Mouse (Mus musculus): ENCODE results near the gene Lemd1. TPM values are rescaled to one million over a fixed set of nuclear protein-coding genes. Genes with fewer than 3 reads are reported as not detected.

Lemd1 gene
- polyA plus RNA-seq, 1 experiment: not detected

GRCm38 (mm10) chr1:132290921-132291675 lies 99.9 kb downstream of the Lemd1 start:
- Histone ChIP-seq H3K4me1 (ENCODE audit: control insufficient read depth, insufficient read depth, low read length) (peaks cover 24% of the 10 kb centered on the region), H3K27ac (ENCODE audit: insufficient read depth, low read depth, low read length) (no peak overlapping the region)
- DNase-seq: no peak

GRCm38 (mm10) chr1:132291706-132292105 lies 100.5 kb downstream of the Lemd1 start:
- Histone ChIP-seq H3K4me1 (ENCODE audit: control insufficient read depth, insufficient read depth, low read length) (peaks cover 24% of the 10 kb centered on the region), H3K27ac (ENCODE audit: insufficient read depth, low read depth, low read length) (no peak overlapping the region), H3K36me3 (ENCODE audit: control insufficient read depth, insufficient read depth, low read length) (no peaks in the 10 kb centered on the region), H3K27me3 (replicated peaks; ENCODE audit: control insufficient read depth, insufficient read depth, low read length) (no peaks in the 10 kb centered on the region), H3K4me3 (ENCODE audit: insufficient read depth, low read depth, low read length) (no peak overlapping the region)
- 69% methylated on average over 4 of the region's 4 CpGs for WGBS
- TF ChIP-seq POLR2A (IDR thresholded peaks at IDR 0.05; ENCODE audit: low read depth, low read length) (no peak), CTCF (conservative IDR thresholded peaks at IDR 0.05; ENCODE audit: insufficient read depth, insufficient read length, low read depth, low read length) (no peak)
- no peak for DNase-seq

More at GRCm38 (mm10) chr1:132290921-132291675, 99.9 kb downstream of the Lemd1 start:
- TF ChIP-seq POLR2A (IDR thresholded peaks at IDR 0.05; ENCODE audit: low read depth, low read length): no peak
- TF ChIP-seq CTCF (conservative IDR thresholded peaks at IDR 0.05; ENCODE audit: insufficient read depth, insufficient read length, low read depth, low read length): no peak
- WGBS: 63% methylated on average over 11 of the region's 11 CpGs
- Histone ChIP-seq H3K4me3 (ENCODE audit: insufficient read depth, low read depth, low read length) (no peak overlapping the region), H3K27me3 (replicated peaks; ENCODE audit: control insufficient read depth, insufficient read depth, low read length) (no peaks in the 10 kb centered on the region), H3K36me3 (ENCODE audit: control insufficient read depth, insufficient read depth, low read length) (no peaks in the 10 kb centered on the region)

GRCm38 (mm10) chr1:132292318-132293129 lies 101.3 kb downstream of the Lemd1 start:
- TF ChIP-seq CTCF (conservative IDR thresholded peaks at IDR 0.05; ENCODE audit: insufficient read depth, insufficient read length, low read depth, low read length) (peak; percentile 42; the same call in 1 of the 2 replicates), POLR2A (IDR thresholded peaks at IDR 0.05; ENCODE audit: low read depth, low read length) (no peak)
- H3K36me3 ChIP-seq (ENCODE audit: control insufficient read depth, insufficient read depth, low read length): no peaks in the 10 kb centered on the region
- no peak overlapping the region for H3K4me3 ChIP-seq (ENCODE audit: insufficient read depth, low read depth, low read length)
- H3K27me3 ChIP-seq (replicated peaks; ENCODE audit: control insufficient read depth, insufficient read depth, low read length): no peaks in the 10 kb centered on the region
- H3K4me1 ChIP-seq (ENCODE audit: control insufficient read depth, insufficient read depth, low read length): peaks cover 22% of the 10 kb centered on the region
- H3K27ac ChIP-seq (ENCODE audit: insufficient read depth, low read depth, low read length): peak overlapping the region; percentile 36; the same call in 1 of the 2 replicates
- DNase-seq: peak; percentile 49
- 40% methylated on average over 21 of the region's 21 CpGs for WGBS

- no peaks in the 10 kb centered on the region for H3K27me3 ChIP-seq (replicated peaks; ENCODE audit: control insufficient read depth, insufficient read depth, low read length)
- no peak overlapping the region for H3K4me3 ChIP-seq (ENCODE audit: insufficient read depth, low read depth, low read length)
- H3K4me1 ChIP-seq (ENCODE audit: control insufficient read depth, insufficient read depth, low read length): peaks cover 21% of the 10 kb centered on the region
- no peak overlapping the region for H3K27ac ChIP-seq (ENCODE audit: insufficient read depth, low read depth, low read length)
- WGBS: 88% methylated on average over 7 of the region's 7 CpGs
- no peak for DNase-seq
- TF ChIP-seq POLR2A (IDR thresholded peaks at IDR 0.05; ENCODE audit: low read depth, low read length) (no peak), CTCF (conservative IDR thresholded peaks at IDR 0.05; ENCODE audit: insufficient read depth, insufficient read length, low read depth, low read length) (no peak)
- no peaks in the 10 kb centered on the region for H3K36me3 ChIP-seq (ENCODE audit: control insufficient read depth, insufficient read depth, low read length)
These were observed 104.3 kb downstream of the Lemd1 start for GRCm38 (mm10) chr1:132295506-132295905.

GRCm38 (mm10) chr1:132296051-132296450 lies 104.8 kb downstream of the Lemd1 start:
- Histone ChIP-seq H3K36me3 (ENCODE audit: control insufficient read depth, insufficient read depth, low read length) (no peaks in the 10 kb centered on the region), H3K27ac (ENCODE audit: insufficient read depth, low read depth, low read length) (no peak overlapping the region), H3K4me3 (ENCODE audit: insufficient read depth, low read depth, low read length) (no peak overlapping the region), H3K4me1 (ENCODE audit: control insufficient read depth, insufficient read depth, low read length) (peaks cover 21% of the 10 kb centered on the region), H3K27me3 (replicated peaks; ENCODE audit: control insufficient read depth, insufficient read depth, low read length) (no peaks in the 10 kb centered on the region)
- no peak for TF ChIP-seq POLR2A (IDR thresholded peaks at IDR 0.05; ENCODE audit: low read depth, low read length)
- TF ChIP-seq CTCF (conservative IDR thresholded peaks at IDR 0.05; ENCODE audit: insufficient read depth, insufficient read length, low read depth, low read length): no peak
- 84% methylated on average over 3 of the region's 3 CpGs for WGBS
- DNase-seq: no peak

GRCm38 (mm10) chr1:132298425-132298800 lies 107.2 kb downstream of the Lemd1 start, which contains the start of gene Klhdc8a:
Gene Klhdc8a (plus strand): TSS chr1:132298626.
- Histone ChIP-seq H3K27me3 (replicated peaks; ENCODE audit: control insufficient read depth, insufficient read depth, low read length) (no peaks in the 10 kb centered on the region), H3K27ac (ENCODE audit: insufficient read depth, low read depth, low read length) (peak within 1 kb of the TSS; percentile 78), H3K4me3 (ENCODE audit: insufficient read depth, low read depth, low read length) (peak within 1 kb of the TSS; percentile 73), H3K36me3 (ENCODE audit: control insufficient read depth, insufficient read depth, low read length) (no peaks in the 10 kb centered on the region), H3K4me1 (ENCODE audit: control insufficient read depth, insufficient read depth, low read length) (peaks cover 7% of the 10 kb centered on the region; the same call in 1 of the 2 replicates)
- no peak for TF ChIP-seq CTCF (conservative IDR thresholded peaks at IDR 0.05; ENCODE audit: insufficient read depth, insufficient read length, low read depth, low read length)
- TF ChIP-seq POLR2A (IDR thresholded peaks at IDR 0.05; ENCODE audit: low read depth, low read length): no peak
- DNase-seq: peak; percentile 77
- WGBS: 2% methylated on average over 28 of the region's 28 CpGs
